Mouse (Mus musculus) G1E (cell line): ENCODE results near the gene Erc1.

ENCODE experiments used
- CTCF ChIP-seq: IDR thresholded peaks from 2 replicates; pipeline ENCODE4 v1.5.1; 2012; ENCODE audit warnings: low read depth, low read length, inconsistent platforms, mixed read lengths
- GATA1 ChIP-seq: IDR thresholded peaks from 2 replicates; pipeline ENCODE4 v1.6.1; 2012; ENCODE audit warnings: borderline replicate concordance, low read length, inconsistent platforms, mixed read lengths
- TAL1 ChIP-seq: conservative IDR thresholded peaks from 2 replicates; pipeline ENCODE4 v1.6.1; 2012; ENCODE audit warnings: low read depth, low read length, inconsistent platforms, mixed read lengths

DNA sequence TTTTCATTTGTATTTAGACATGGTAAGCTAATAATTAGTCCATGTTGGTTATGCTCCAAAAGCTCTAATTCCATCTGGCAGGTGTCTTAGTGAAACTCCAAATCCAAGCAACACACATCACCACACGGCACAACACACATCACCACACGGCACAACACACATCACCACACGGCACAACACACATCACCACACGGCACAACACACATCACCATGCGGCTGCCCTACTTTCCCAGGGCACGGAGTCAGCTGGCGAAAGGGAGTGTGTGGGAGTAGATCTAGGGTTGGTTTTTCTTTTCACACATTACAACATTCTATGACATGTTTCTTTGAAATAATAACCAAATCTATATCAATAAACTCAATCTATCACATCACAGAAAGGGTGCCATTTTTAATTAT lies 173.2 kb downstream of the Erc1 start:
- TF ChIP-seq CTCF = no peak
- no peak for TF ChIP-seq GATA1
- no peak for TF ChIP-seq TAL1
